Mouse (Mus musculus): ENCODE measurements at regions not wholly inside any gene's neighbourhood (a gene's known extent, or its start where the extent isn't known, plus 50 kb on each side); places are given as distances from the start of the nearest gene placed in this dataset.

- Histone ChIP-seq H3K9me3 (no peaks in the 10 kb centered on the region), H3K4me2 (no peak overlapping the region), H3K4me1 (no peaks in the 10 kb centered on the region), H3K27ac (no peak overlapping the region), H3K36me3 (replicated peaks) (no peaks in the 10 kb centered on the region), H3K4me3 (replicated peaks) (no peak overlapping the region), H3K27me3 (no peaks in the 10 kb centered on the region), H3K9ac (no peak overlapping the region)
- WGBS: 89% methylated on average over 6 of the region's 6 CpGs
- no peak for ATAC-seq (ENCODE audit: low FRiP score)
Measured at GRCm38 (mm10) chr3:101690222-101690621, 85.7 kb upstream of the Atp1a1 start.

- ATAC-seq (ENCODE audit: low FRiP score): no peak
- no peaks in the 10 kb centered on the region for H3K4me1 ChIP-seq
- no peak overlapping the region for H3K4me2 ChIP-seq
- H3K36me3 ChIP-seq (replicated peaks): no peaks in the 10 kb centered on the region
- H3K27me3 ChIP-seq: no peaks in the 10 kb centered on the region
- no peak overlapping the region for H3K27ac ChIP-seq
- 78% methylated on average over 7 of the region's 7 CpGs for WGBS
- no peak overlapping the region for H3K4me3 ChIP-seq (replicated peaks)
- no peaks in the 10 kb centered on the region for H3K9me3 ChIP-seq
- H3K9ac ChIP-seq: no peak overlapping the region
Measured at GRCm38 (mm10) chr3:101685203-101685602, 80.7 kb upstream of the Atp1a1 start.

- Histone ChIP-seq H3K27me3 (no peaks in the 10 kb centered on the region), H3K36me3 (replicated peaks) (no peaks in the 10 kb centered on the region)
- 85% methylated on average over 4 of the region's 4 CpGs for WGBS
Measured at GRCm38 (mm10) chr3:101672943-101673342, 68.5 kb upstream of the Atp1a1 start.

GRCm38 (mm10) chr3:101670561-101671001, 66.1 kb upstream of the Atp1a1 start:
- ATAC-seq (ENCODE audit: low FRiP score): no peak
- 49% methylated on average over 8 of the region's 8 CpGs for WGBS
- no peak overlapping the region for H3K27ac ChIP-seq
- no peaks in the 10 kb centered on the region; the same call in 1 of the 2 replicates for H3K27me3 ChIP-seq
- H3K9ac ChIP-seq: no peak overlapping the region
- H3K4me1 ChIP-seq: peaks cover 9% of the 10 kb centered on the region
- H3K9me3 ChIP-seq: no peaks in the 10 kb centered on the region
- no peak overlapping the region for H3K4me3 ChIP-seq (replicated peaks)
- H3K4me2 ChIP-seq: no peak overlapping the region
- H3K36me3 ChIP-seq (replicated peaks): no peaks in the 10 kb centered on the region

More at GRCm38 (mm10) chr3:101672943-101673342, 68.5 kb upstream of the Atp1a1 start:
- H3K27ac ChIP-seq: no peak overlapping the region
- H3K4me2 ChIP-seq: no peak overlapping the region
- no peak overlapping the region for H3K9ac ChIP-seq
- H3K4me3 ChIP-seq (replicated peaks): no peak overlapping the region
- H3K9me3 ChIP-seq: no peaks in the 10 kb centered on the region
- no peak for ATAC-seq (ENCODE audit: low FRiP score)
- H3K4me1 ChIP-seq: no peaks in the 10 kb centered on the region

GRCm38 (mm10) chr3:101669743-101670142, 65.3 kb upstream of the Atp1a1 start:
- WGBS: 83% methylated on average over 3 of the region's 3 CpGs
- no peaks in the 10 kb centered on the region for H3K36me3 ChIP-seq (replicated peaks)
- no peak overlapping the region for H3K9ac ChIP-seq
- no peak overlapping the region for H3K4me2 ChIP-seq
- ATAC-seq (ENCODE audit: low FRiP score): no peak
- no peaks in the 10 kb centered on the region for H3K9me3 ChIP-seq
- no peak overlapping the region for H3K27ac ChIP-seq
- H3K4me3 ChIP-seq (replicated peaks): no peak overlapping the region
- peaks cover 9% of the 10 kb centered on the region for H3K4me1 ChIP-seq
- no peaks in the 10 kb centered on the region; the same call in 1 of the 2 replicates for H3K27me3 ChIP-seq

GRCm38 (mm10) chr3:101667767-101668387, 63.4 kb upstream of the Atp1a1 start:
- ATAC-seq (ENCODE audit: low FRiP score): no peak
- Histone ChIP-seq H3K9ac (no peak overlapping the region), H3K4me1 (peaks cover 9% of the 10 kb centered on the region), H3K9me3 (no peaks in the 10 kb centered on the region), H3K4me3 (replicated peaks) (no peak overlapping the region), H3K27me3 (no peaks in the 10 kb centered on the region; the same call in 1 of the 2 replicates), H3K36me3 (replicated peaks) (no peaks in the 10 kb centered on the region), H3K27ac (no peak overlapping the region), H3K4me2 (no peak overlapping the region)
- WGBS: 45% methylated on average over 10 of the region's 10 CpGs

- no peak for ATAC-seq (ENCODE audit: low FRiP score)
- Histone ChIP-seq H3K36me3 (replicated peaks) (no peaks in the 10 kb centered on the region), H3K4me3 (replicated peaks) (no peak overlapping the region), H3K27me3 (no peaks in the 10 kb centered on the region; the same call in 1 of the 2 replicates), H3K4me2 (no peak overlapping the region), H3K27ac (no peak overlapping the region), H3K4me1 (peaks cover 9% of the 10 kb centered on the region), H3K9me3 (no peaks in the 10 kb centered on the region), H3K9ac (no peak overlapping the region)
- WGBS: 26% methylated on average over 4 of the region's 4 CpGs
Measured at GRCm38 (mm10) chr3:101667186-101667585, 62.7 kb upstream of the Atp1a1 start.

- no peaks in the 10 kb centered on the region for H3K36me3 ChIP-seq (replicated peaks)
- 90% methylated on average over 8 of the region's 8 CpGs for WGBS
- no peaks in the 10 kb centered on the region for H3K9me3 ChIP-seq
- no peak overlapping the region for H3K4me2 ChIP-seq
- no peak overlapping the region for H3K9ac ChIP-seq
- no peak overlapping the region for H3K27ac ChIP-seq
- H3K4me3 ChIP-seq (replicated peaks): no peak overlapping the region
- H3K27me3 ChIP-seq: no peaks in the 10 kb centered on the region; the same call in 1 of the 2 replicates
- peaks cover 12% of the 10 kb centered on the region for H3K4me1 ChIP-seq
- no peak for ATAC-seq (ENCODE audit: low FRiP score)
Measured at GRCm38 (mm10) chr3:101666583-101666982, 62.1 kb upstream of the Atp1a1 start.

GRCm38 (mm10) chr3:101661184-101661992, 56.9 kb upstream of the Atp1a1 start:
- Histone ChIP-seq H3K4me1 (peaks cover 20% of the 10 kb centered on the region), H3K36me3 (replicated peaks) (no peaks in the 10 kb centered on the region), H3K27ac (peak overlapping the region; percentile 63), H3K9me3 (no peaks in the 10 kb centered on the region), H3K27me3 (no peaks in the 10 kb centered on the region), H3K9ac (no peak overlapping the region), H3K4me3 (replicated peaks) (no peak overlapping the region), H3K4me2 (0 out of 2 replicates have a peak overlapping the region, but pooled peaks have one; percentile 17)
- 35% methylated on average over 9 of the region's 9 CpGs for WGBS
- ATAC-seq (ENCODE audit: low FRiP score): peak; percentile 87

- Histone ChIP-seq H3K9me3 (no peaks in the 10 kb centered on the region), H3K27me3 (no peaks in the 10 kb centered on the region), H3K4me3 (replicated peaks) (no peak overlapping the region), H3K4me1 (peaks cover 20% of the 10 kb centered on the region), H3K9ac (no peak overlapping the region), H3K36me3 (replicated peaks) (no peaks in the 10 kb centered on the region), H3K4me2 (0 out of 2 replicates have a peak overlapping the region, but pooled peaks have one; percentile 17), H3K27ac (peak overlapping the region; percentile 63)
- WGBS: 40% methylated on average over 6 of the region's 6 CpGs
- peak; percentile 46 for ATAC-seq (ENCODE audit: low FRiP score)
Measured at GRCm38 (mm10) chr3:101660635-101661034, 56.2 kb upstream of the Atp1a1 start.

- Histone ChIP-seq H3K36me3 (replicated peaks) (no peaks in the 10 kb centered on the region), H3K27me3 (no peaks in the 10 kb centered on the region), H3K27ac (0 out of 2 replicates have a peak overlapping the region, but pooled peaks have one; percentile 63), H3K9ac (no peak overlapping the region), H3K4me1 (peaks cover 20% of the 10 kb centered on the region), H3K4me3 (replicated peaks) (no peak overlapping the region), H3K4me2 (no peak overlapping the region), H3K9me3 (no peaks in the 10 kb centered on the region)
- WGBS: 87% methylated on average over 4 of the region's 4 CpGs
- ATAC-seq (ENCODE audit: low FRiP score): no peak
Measured at GRCm38 (mm10) chr3:101660176-101660575, 55.7 kb upstream of the Atp1a1 start.

- H3K4me2 ChIP-seq: no peak overlapping the region
- H3K27me3 ChIP-seq: no peaks in the 10 kb centered on the region
- H3K4me3 ChIP-seq (replicated peaks): no peak overlapping the region
- no peak for ATAC-seq (ENCODE audit: low FRiP score)
- peaks cover 20% of the 10 kb centered on the region for H3K4me1 ChIP-seq
- H3K36me3 ChIP-seq (replicated peaks): no peaks in the 10 kb centered on the region
- H3K9me3 ChIP-seq: no peaks in the 10 kb centered on the region
- H3K9ac ChIP-seq: no peak overlapping the region
- H3K27ac ChIP-seq: no peak overlapping the region
Measured at GRCm38 (mm10) chr3:101657979-101658378, 53.5 kb upstream of the Atp1a1 start.
